Mouse (Mus musculus) ES-Bruce4 (cell line): Measurements from ENCODE around the gene Usp12. TPM values are rescaled to one million over a fixed set of nuclear protein-coding genes. Genes with fewer than 3 reads are reported as not detected.
"Not testable (repeated sequence)": the region's sequence is repeated elsewhere in the genome, so short reads cannot be mapped to it uniquely, and the experiment has no call there.

Source experiments
- H3K27ac ChIP-seq: 2 replicates; pipeline ENCODE4 v1.5.1; 2012; ENCODE audit warnings: low read length, inconsistent platforms; ENCODE audit not compliant: insufficient read depth
- H3K27me3 ChIP-seq: 2 replicates; pipeline ENCODE4 v1.6.1; 2012; ENCODE audit warnings: mild to moderate bottlenecking, low read length, inconsistent platforms; ENCODE audit not compliant: control insufficient read depth, poor library complexity, insufficient read depth, severe bottlenecking
- H3K36me3 ChIP-seq: 2 replicates; pipeline ENCODE4 v1.6.1; 2012; ENCODE audit warnings: inconsistent platforms, mild to moderate bottlenecking, low read length, moderate library complexity; ENCODE audit not compliant: control insufficient read depth, poor library complexity, insufficient read depth, severe bottlenecking
- H3K4me1 ChIP-seq: one replicate; pipeline ENCODE4 v1.8.1; 2011; ENCODE audit warnings: low read length; ENCODE audit not compliant: control insufficient read depth, insufficient read depth
- H3K4me3 ChIP-seq: 2 replicates; pipeline ENCODE4 v1.5.1; 2011; ENCODE audit warnings: low read depth, mild to moderate bottlenecking, low read length
- H3K9ac ChIP-seq: 2 replicates; pipeline ENCODE4 v1.6.1; 2012; ENCODE audit warnings: low read depth, mild to moderate bottlenecking, inconsistent platforms; ENCODE audit not compliant: poor library complexity, severe bottlenecking
- H3K9me3 ChIP-seq: replicated peaks from 2 replicates; pipeline ENCODE4 v1.6.1; 2012; ENCODE audit warnings: mild to moderate bottlenecking, low read length, inconsistent platforms; ENCODE audit not compliant: control insufficient read depth, poor library complexity, insufficient read depth, severe bottlenecking
- CTCF ChIP-seq: IDR thresholded peaks from one replicate; pipeline ENCODE4 v1.8.1; 2011; ENCODE audit warnings: low read depth, low read length
- EP300 ChIP-seq: IDR thresholded peaks from 2 replicates; pipeline ENCODE4 v1.6.1; 2011; ENCODE audit warnings: low read depth, low read length; ENCODE audit not compliant: insufficient read depth
- POLR2A ChIP-seq: IDR thresholded peaks from one replicate; pipeline ENCODE4 v1.8.1; 2011; ENCODE audit warnings: low read length; ENCODE audit not compliant: insufficient read depth
- polyA plus RNA-seq: library from polyadenylated mRNA; stranded (reverse); fragments of >200 nt; gene quantifications from 2 replicates; pipeline ENCODE4 v1.2.4, GENCODE M21; 2011; ENCODE audit warnings: low read depth; ENCODE audit not compliant: missing spikeins, insufficient read depth, insufficient read length

Usp12 gene
- polyA plus RNA-seq, 1 experiment, result 57.2 TPM

GRCm38 (mm10) chr5:146749857-146750256, 44.9 kb downstream of the Usp12 start:
- no peaks in the 10 kb centered on the region; the same call in 1 of the 2 replicates for H3K36me3 ChIP-seq

GRCm38 (mm10) chr5:146736970-146737495, 57.8 kb downstream of the Usp12 start:
- no peak overlapping the region for H3K4me3 ChIP-seq
- TF ChIP-seq POLR2A, result no peak
- no peak for TF ChIP-seq CTCF
- no peak for TF ChIP-seq EP300
- H3K27ac ChIP-seq, result no peak overlapping the region
- no peak overlapping the region for H3K9ac ChIP-seq
- no peaks in the 10 kb centered on the region for H3K27me3 ChIP-seq
- no peaks in the 10 kb centered on the region for H3K36me3 ChIP-seq
- no peaks in the 10 kb centered on the region for H3K9me3 ChIP-seq
- peaks cover 2% of the 10 kb centered on the region for H3K4me1 ChIP-seq

More at GRCm38 (mm10) chr5:146749857-146750256, 44.9 kb downstream of the Usp12 start:
- no peak for TF ChIP-seq POLR2A
- no peak for TF ChIP-seq EP300
- TF ChIP-seq CTCF, result no peak
- no peak overlapping the region for H3K4me3 ChIP-seq
- no peak overlapping the region for H3K9ac ChIP-seq
- H3K27me3 ChIP-seq, result no peaks in the 10 kb centered on the region
- H3K9me3 ChIP-seq, result no peaks in the 10 kb centered on the region
- no peak overlapping the region for H3K27ac ChIP-seq
- no peaks in the 10 kb centered on the region for H3K4me1 ChIP-seq

DNA sequence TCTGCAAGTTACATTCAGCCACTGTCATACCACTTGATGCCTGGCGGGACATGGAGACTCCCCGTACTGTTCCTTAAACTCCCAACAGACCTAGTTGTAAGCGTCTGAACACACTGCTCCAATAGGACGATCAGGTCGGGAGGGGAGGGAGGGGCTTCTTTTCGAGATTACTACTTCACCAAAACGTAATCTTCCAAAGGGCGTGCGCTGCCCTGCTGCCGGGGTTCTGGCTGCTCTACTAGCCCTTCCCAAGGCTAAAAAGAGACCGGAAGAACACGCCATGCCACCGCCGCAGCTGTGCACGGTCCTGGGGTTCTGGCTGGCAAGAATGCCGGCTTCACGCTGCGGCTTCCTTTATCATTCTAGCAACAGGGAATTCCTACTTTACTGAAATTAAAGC, 58.5 kb downstream of the Usp12 start:
- Histone ChIP-seq H3K36me3 (no peaks in the 10 kb centered on the region), H3K9me3 (no peaks in the 10 kb centered on the region), H3K9ac (no peak overlapping the region), H3K27me3 (no peaks in the 10 kb centered on the region), H3K4me1 (peaks cover 2% of the 10 kb centered on the region), H3K27ac (no peak overlapping the region), H3K4me3 (no peak overlapping the region)
- TF ChIP-seq CTCF, result no peak
- no peak for TF ChIP-seq POLR2A
- TF ChIP-seq EP300, result no peak

GRCm38 (mm10) chr5:146735054-146735453, 59.8 kb downstream of the Usp12 start:
- not testable (repeated sequence) for H3K4me1 ChIP-seq, H3K9me3 ChIP-seq, H3K27ac ChIP-seq, H3K9ac ChIP-seq, H3K4me3 ChIP-seq, H3K27me3 ChIP-seq, H3K36me3 ChIP-seq

DNA sequence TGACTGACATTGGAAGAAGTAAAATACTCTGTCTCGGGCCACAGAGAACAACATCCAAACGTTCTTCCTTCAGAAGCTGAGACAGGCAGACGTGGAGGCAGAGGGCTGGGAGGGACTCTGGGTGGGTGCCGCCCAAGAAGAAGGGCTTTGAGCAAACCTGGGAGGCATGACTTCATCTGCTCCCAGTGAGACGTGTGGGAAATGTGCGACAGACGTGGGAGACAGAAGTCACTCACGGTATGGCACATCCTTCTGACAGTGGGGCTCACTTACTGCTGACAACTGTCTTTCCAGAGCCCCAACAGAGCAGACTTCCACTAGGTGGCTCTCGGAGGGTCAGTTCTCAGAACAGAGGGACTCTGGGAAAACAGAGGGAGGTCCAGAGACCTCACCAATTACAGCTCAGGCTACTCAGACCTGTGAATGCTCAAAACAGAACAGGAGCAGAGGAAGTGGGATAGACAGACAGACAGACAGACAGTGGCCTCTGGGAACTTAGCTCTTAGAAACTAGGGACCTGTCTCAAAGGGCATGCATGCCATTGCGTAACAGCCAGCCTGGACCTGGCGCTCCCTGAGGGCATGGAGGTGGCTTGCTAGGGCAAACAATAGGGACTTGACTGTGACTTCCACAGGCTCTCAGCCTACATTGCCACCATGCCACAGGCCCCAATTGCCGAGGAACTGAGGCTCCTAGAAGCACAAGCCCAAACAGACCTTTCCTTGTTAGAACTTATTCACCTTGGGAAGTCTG, 60.7 kb downstream of the Usp12 start:
- Histone ChIP-seq H3K27me3 (no peaks in the 10 kb centered on the region), H3K9me3 (no peaks in the 10 kb centered on the region), H3K36me3 (no peaks in the 10 kb centered on the region), H3K4me3 (no peak overlapping the region), H3K9ac (no peak overlapping the region), H3K27ac (no peak overlapping the region), H3K4me1 (peaks cover 2% of the 10 kb centered on the region)
- TF ChIP-seq CTCF (no peak), EP300 (no peak), POLR2A (no peak)

- Histone ChIP-seq H3K9ac (no peak overlapping the region), H3K36me3 (no peaks in the 10 kb centered on the region), H3K4me3 (no peak overlapping the region), H3K27me3 (no peaks in the 10 kb centered on the region), H3K27ac (no peak overlapping the region), H3K9me3 (no peaks in the 10 kb centered on the region), H3K4me1 (peaks cover 2% of the 10 kb centered on the region)
- TF ChIP-seq EP300 (no peak), POLR2A (no peak), CTCF (no peak)
These were observed 61.4 kb downstream of the Usp12 start for GRCm38 (mm10) chr5:146733372-146733771.
